Mouse (Mus musculus) stomach, postnatal 0 days (tissue): Measurements from ENCODE around the gene Fam83g.

Source experiments
- CTCF ChIP-seq: IDR thresholded peaks from 2 replicates; pipeline ENCODE4 v1.5.1; 2016; ENCODE audit warnings: antibody characterized with exemption, low read depth, mild to moderate bottlenecking, moderate library complexity
- EP300 ChIP-seq: optimal IDR thresholded peaks from 2 replicates; pipeline ENCODE3; 2016; ENCODE audit warnings: antibody characterized with exemption

GRCm38 (mm10) chr11:61674151-61674838 is 9.6 kb upstream of the Fam83g start:
- TF ChIP-seq CTCF (no peak), EP300 (no peak)
